Mouse (Mus musculus): ENCODE results near the gene Ipo11.

DNA sequence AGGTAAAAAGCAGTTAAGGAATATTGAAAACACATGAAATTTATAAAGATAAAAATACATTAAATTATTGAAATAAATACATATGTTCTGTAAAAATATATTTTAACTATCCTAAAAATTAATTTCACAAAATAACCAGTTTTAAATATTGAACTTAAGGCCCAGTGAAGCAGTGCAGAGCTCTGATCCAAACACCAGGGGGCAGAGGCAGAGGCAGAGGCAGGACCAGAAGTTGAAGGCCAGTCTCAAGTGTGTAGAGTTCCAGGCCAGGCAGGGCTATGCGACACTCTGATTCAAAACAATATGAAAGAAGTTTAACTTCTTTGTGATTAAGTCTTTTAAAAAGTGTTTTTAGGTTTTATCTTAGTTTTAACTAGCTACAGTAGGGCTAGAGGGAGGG is 60.5 kb downstream of the Ipo11 start:
- TF ChIP-seq POLR2A (IDR thresholded peaks at IDR 0.05; ENCODE audit: control insufficient read depth, extremely low read depth, insufficient read depth, low read length, poor library complexity), result no peak
- TF ChIP-seq CTCF (IDR thresholded peaks at IDR 0.05; ENCODE audit: borderline replicate concordance, control insufficient read depth, extremely low read depth, insufficient read depth, low read length, poor library complexity), result no peak

Data from thymus, adult 2 months (tissue).